Mouse (Mus musculus) kidney, adult 2 months (tissue): Measurements from ENCODE around the gene Apopt1. TPM values are rescaled to one million over a fixed set of nuclear protein-coding genes. Genes with fewer than 3 reads are reported as not detected.

Experiments used
- DNase-seq: peaks from one replicate; pipeline ENCODE4 v3.0.0; 2021
- H3K27ac ChIP-seq: fragments of 200-500 bp; 2 replicates; pipeline ENCODE4 v1.5.1; 2012; ENCODE audit warnings: low read depth, low read length, control low read depth, inconsistent platforms; ENCODE audit not compliant: insufficient read depth
- H3K27me3 ChIP-seq: fragments of 200-500 bp; replicated peaks from 2 replicates; pipeline ENCODE4 v1.6.1; 2012; ENCODE audit warnings: mild to moderate bottlenecking, moderate library complexity, low read length, inconsistent platforms; ENCODE audit not compliant: control insufficient read depth, insufficient read depth
- H3K36me3 ChIP-seq: fragments of 200-500 bp; 2 replicates; pipeline ENCODE4 v1.6.1; 2012; ENCODE audit warnings: mild to moderate bottlenecking, moderate library complexity, low read length, inconsistent platforms; ENCODE audit not compliant: control insufficient read depth, insufficient read depth
- H3K4me1 ChIP-seq: fragments of 200-500 bp; 2 replicates; pipeline ENCODE4 v1.6.1; 2011; ENCODE audit warnings: low read length; ENCODE audit not compliant: control insufficient read depth, insufficient read depth
- H3K4me3 ChIP-seq: fragments of 200-500 bp; 2 replicates; pipeline ENCODE4 v1.5.1; 2011; ENCODE audit warnings: mild to moderate bottlenecking, low read depth, low read length, control low read depth; ENCODE audit not compliant: insufficient read depth
- CTCF ChIP-seq: fragments of 200-500 bp; conservative IDR thresholded peaks from 2 replicates; pipeline ENCODE4 v1.5.1; 2011; ENCODE audit warnings: low read depth, mild to moderate bottlenecking, control low read depth, low read length, moderate library complexity, mixed read lengths; ENCODE audit not compliant: insufficient read depth, insufficient read length
- POLR2A ChIP-seq: fragments of 200-500 bp; IDR thresholded peaks from one replicate; pipeline ENCODE4 v1.6.1; 2011; ENCODE audit warnings: low read depth, low read length, control low read depth
- WGBS: fragments of 180-500 bp; shearing (Covaris S2); methylation state at CpG from one replicate; pipeline ENCODE4 v1.1.7; 2018; 5-methylcytosine and 5-hydroxymethylcytosine counted together
- polyA plus RNA-seq: library from polyadenylated mRNA; depleted of rRNA; stranded (reverse); fragments of >200 nt; gene quantifications from 2 replicates; pipeline ENCODE4 v1.2.3, GENCODE M21; 2012

Apopt1 gene
- polyA plus RNA-seq, 1 experiment, result 68.4 TPM

DNA sequence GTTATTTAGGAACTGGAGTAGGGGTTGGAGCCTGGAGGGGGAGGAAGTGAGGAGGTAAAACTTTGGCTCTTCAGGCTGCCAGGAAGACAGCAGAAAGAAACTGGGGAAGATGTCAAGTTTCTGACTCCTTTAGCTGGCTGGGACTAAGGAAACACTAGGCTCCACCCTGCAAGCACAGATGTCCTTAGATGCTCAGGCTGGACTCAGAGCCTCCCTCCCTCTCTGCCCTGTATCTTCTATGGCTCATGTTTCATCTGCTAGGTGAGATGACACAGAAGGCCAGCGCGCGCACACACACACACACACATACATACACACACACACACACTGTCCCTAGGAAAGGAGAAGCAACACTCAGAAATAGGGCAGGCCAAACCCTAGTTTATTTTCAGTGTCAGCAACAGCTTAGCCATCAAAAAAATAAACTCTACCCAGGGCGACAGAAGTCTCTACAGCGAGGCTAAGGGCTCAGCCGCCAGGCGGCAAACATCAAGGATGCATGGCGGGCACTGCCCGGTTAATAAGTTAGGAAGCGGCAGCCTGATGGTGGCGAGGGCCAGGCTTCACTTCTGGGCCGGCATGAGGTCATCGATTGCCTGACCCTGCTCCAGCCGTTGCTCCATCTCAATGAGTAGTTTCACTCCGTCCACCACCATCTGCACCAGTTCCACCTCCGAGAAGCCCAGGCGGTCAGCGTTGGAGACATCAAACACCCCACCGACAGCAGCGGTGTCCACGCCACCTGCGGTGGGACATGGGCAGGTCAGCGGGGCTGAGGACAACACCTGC lies 43.9 kb upstream of the Apopt1 start:
- Histone ChIP-seq H3K4me1 (peaks cover 13% of the 10 kb centered on the region), H3K27ac (peak overlapping the region; percentile 69)
- DNase-seq, result peak; percentile 61

DNA sequence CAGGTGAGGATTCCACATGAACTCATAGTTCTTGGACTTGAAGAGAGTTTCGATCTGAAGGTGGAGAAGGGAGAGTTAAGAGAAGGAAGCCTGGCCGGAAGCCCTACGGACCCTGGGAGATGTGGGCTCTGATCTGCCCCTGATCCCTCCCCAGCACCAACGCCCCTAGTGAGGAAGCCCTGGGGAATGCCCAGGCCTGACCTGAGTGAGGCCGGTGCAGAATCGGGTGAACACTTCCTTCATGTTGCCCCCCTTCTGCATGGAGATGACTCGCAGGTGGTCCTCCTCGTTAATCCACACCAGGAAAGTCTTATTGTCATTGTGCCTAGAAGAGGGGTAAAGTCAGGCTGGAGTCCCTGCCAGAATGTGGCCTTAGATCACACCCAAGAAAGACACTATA lies 43.1 kb upstream of the Apopt1 start:
- H3K4me3 ChIP-seq, result no peak overlapping the region
- peaks cover 13% of the 10 kb centered on the region for H3K4me1 ChIP-seq

More for the DNA sequence above, 43.9 kb upstream of the Apopt1 start:
- Histone ChIP-seq H3K36me3 (no peaks in the 10 kb centered on the region), H3K4me3 (peak overlapping the region; percentile 5; the same call in 1 of the 2 replicates), H3K27me3 (no peaks in the 10 kb centered on the region)
- TF ChIP-seq CTCF (0 out of 2 replicates have a peak, but pooled peaks have one; percentile 4), POLR2A (no peak)
- 41% methylated on average over 23 of the region's 23 CpGs for WGBS

GRCm38 (mm10) chr12:111670371-111670971 lies 42.6 kb upstream of the Apopt1 start:
- Histone ChIP-seq H3K36me3 (no peaks in the 10 kb centered on the region), H3K4me3 (peak overlapping the region; percentile 61), H3K4me1 (peaks cover 13% of the 10 kb centered on the region), H3K27ac (peak overlapping the region; percentile 13; the same call in 1 of the 2 replicates), H3K27me3 (no peaks in the 10 kb centered on the region)
- WGBS, result 37% methylated on average over 29 of the region's 29 CpGs
- DNase-seq, result peak; percentile 61
- no peak for TF ChIP-seq POLR2A
- no peak for TF ChIP-seq CTCF

More for the DNA sequence above, 43.1 kb upstream of the Apopt1 start:
- Histone ChIP-seq H3K36me3 (no peaks in the 10 kb centered on the region), H3K27ac (peak overlapping the region; percentile 13; the same call in 1 of the 2 replicates), H3K27me3 (no peaks in the 10 kb centered on the region)
- 65% methylated on average over 8 of the region's 8 CpGs for WGBS
- no peak for DNase-seq
- TF ChIP-seq POLR2A (no peak), CTCF (no peak)

DNA sequence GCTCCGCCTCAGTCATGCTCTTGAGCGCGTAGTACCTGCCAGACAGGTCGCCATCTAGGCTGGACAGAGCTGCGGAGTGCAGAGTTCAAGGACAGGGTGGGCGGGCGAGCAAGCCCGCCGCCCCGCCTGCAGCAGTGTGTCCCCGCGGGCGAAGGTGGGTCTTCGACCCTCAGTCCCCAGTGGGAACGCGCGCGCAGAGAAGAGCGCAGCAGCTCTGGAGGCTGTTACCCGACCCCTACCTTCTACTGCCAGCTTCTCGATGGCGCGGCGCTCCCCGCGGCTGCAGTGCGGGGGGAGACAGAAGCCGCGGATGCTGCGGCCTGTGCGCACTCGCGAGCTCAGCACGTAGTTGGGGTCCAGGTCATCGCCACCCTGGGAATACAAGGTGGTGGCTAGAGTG lies 42.1 kb upstream of the Apopt1 start:
- Histone ChIP-seq H3K27me3 (no peaks in the 10 kb centered on the region), H3K27ac (no peak overlapping the region), H3K36me3 (no peaks in the 10 kb centered on the region), H3K4me3 (peak overlapping the region; percentile 61), H3K4me1 (peaks cover 13% of the 10 kb centered on the region)
- WGBS, result 9% methylated on average over 35 of the region's 35 CpGs
- TF ChIP-seq CTCF (no peak), POLR2A (no peak)
- no peak for DNase-seq

GRCm38 (mm10) chr12:111671431-111671902 lies 41.6 kb upstream of the Apopt1 start:
- DNase-seq, result peak; percentile 58
- no peaks in the 10 kb centered on the region for H3K36me3 ChIP-seq
- H3K27me3 ChIP-seq, result no peaks in the 10 kb centered on the region
- H3K4me1 ChIP-seq, result peaks cover 13% of the 10 kb centered on the region
- under 1% methylated on average over 34 of the region's 34 CpGs for WGBS
- peak overlapping the region; percentile 13; the same call in 1 of the 2 replicates for H3K27ac ChIP-seq
- H3K4me3 ChIP-seq, result peak overlapping the region; percentile 61
- TF ChIP-seq POLR2A (no peak), CTCF (no peak)

DNA sequence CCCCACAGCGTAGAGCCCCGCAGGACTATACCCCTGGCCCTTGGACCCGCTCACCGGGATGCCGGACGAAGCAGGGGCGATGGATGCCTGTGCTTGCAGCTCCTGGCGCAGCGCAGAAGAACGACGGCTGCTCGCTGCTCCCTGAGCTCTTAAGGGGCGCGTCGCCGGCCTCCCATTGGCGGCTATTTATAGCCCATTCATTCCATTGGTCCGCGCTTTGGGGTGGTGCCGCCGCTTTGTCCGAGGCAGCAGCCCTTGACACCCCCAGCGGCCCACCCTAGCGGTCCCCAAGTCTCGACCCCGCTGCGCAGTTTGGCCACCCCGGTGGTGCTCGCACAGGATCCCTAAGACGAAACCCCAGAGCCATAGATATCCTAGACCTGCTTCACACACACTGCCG lies 40.9 kb upstream of the Apopt1 start, which contains the start of gene Ckb:
TSS of gene Ckb (minus strand) at position 163 of the 400 bp plus-strand sequence.
- Histone ChIP-seq H3K4me1 (peaks cover 15% of the 10 kb centered on the region), H3K27me3 (no peaks in the 10 kb centered on the region), H3K27ac (peak within 1 kb of the TSS; percentile 13; the same call in 1 of the 2 replicates), H3K4me3 (peak within 1 kb of the TSS; percentile 61), H3K36me3 (no peaks in the 10 kb centered on the region)
- peak; percentile 84 for DNase-seq
- under 1% methylated on average over 31 of the region's 31 CpGs for WGBS
- TF ChIP-seq POLR2A, result no peak
- TF ChIP-seq CTCF, result no peak

- Histone ChIP-seq H3K27ac (peak overlapping the region; percentile 1; the same call in 1 of the 2 replicates), H3K36me3 (no peaks in the 10 kb centered on the region), H3K4me1 (peaks cover 19% of the 10 kb centered on the region), H3K27me3 (no peaks in the 10 kb centered on the region), H3K4me3 (peak overlapping the region; percentile 61; the same call in 1 of the 2 replicates)
- no peak for TF ChIP-seq POLR2A
- no peak for TF ChIP-seq CTCF
- no peak for DNase-seq
- 13% methylated on average over 12 of the region's 12 CpGs for WGBS
These were observed 40.5 kb upstream of the Apopt1 start for GRCm38 (mm10) chr12:111672581-111672980.
